Mouse (Mus musculus): ENCODE data around the gene Arhgap23. TPM values are rescaled to one million over a fixed set of nuclear protein-coding genes. Genes with fewer than 3 reads are reported as not detected.

The Arhgap23 gene
- polyA plus RNA-seq, 2 experiments = 7.3 to 17.5 TPM

DNA sequence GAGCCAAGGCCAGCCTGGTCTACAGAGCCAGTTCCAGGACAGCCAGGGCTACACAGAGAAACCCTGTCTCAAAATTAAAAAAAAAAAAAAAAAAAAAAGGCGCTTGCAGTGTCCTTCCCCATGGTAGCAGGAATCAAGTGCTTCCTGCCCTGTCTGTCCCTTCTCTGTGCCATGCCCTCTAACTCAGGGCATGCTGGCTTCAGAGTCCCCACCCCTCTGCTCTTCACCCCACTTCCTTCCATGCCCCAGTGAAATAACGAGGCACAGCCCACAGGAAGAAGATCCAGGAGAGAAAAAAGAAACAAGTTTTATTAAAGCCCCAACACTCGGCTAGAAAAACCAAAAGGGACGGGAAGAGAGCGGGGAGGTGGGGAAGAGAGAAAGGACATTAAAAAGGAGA, 93.7 kb downstream of the Arhgap23 start:
- Histone ChIP-seq H3K9ac (replicated peaks) (no peak overlapping the region), H3K27ac (no peak overlapping the region), H3K9me3 (ENCODE audit: control insufficient read depth, low read length) (no peaks in the 10 kb centered on the region), H3K36me3 (replicated peaks; ENCODE audit: control insufficient read depth, insufficient read depth, low read depth) (no peaks in the 10 kb centered on the region), H3K27me3 (ENCODE audit: control insufficient read depth, insufficient read depth, low read length) (no peaks in the 10 kb centered on the region), H3K4me2 (ENCODE audit: low read depth) (no peak overlapping the region), H3K4me3 (ENCODE audit: insufficient read depth in 1 of 2, low read depth in 2 of 2, low read length in 2 of 2) (no peak overlapping the region), H3K4me1 (replicated peaks; ENCODE audit: control insufficient read depth in 2 of 2, insufficient read depth in 2 of 2, low read length in 1 of 2) (peaks cover 2 to 12% of the 10 kb centered on the region in 2 experiments; a peak in 3 of 4 replicates)
- DNase-seq (ENCODE audit: low read depth in 3 of 3, low spot score in 3 of 3) = no peak
- ATAC-seq (ENCODE audit: insufficient read depth) = no peak
- 31% methylated on average over 5 of the region's 5 CpGs for WGBS (ENCODE audit: insufficient replicate concordance)
- TF ChIP-seq CTCF (IDR thresholded peaks at IDR 0.05; ENCODE audit: low read depth) (no peak), EP300 (IDR thresholded peaks at IDR 0.05; ENCODE audit: low read depth) (no peak)

DNA sequence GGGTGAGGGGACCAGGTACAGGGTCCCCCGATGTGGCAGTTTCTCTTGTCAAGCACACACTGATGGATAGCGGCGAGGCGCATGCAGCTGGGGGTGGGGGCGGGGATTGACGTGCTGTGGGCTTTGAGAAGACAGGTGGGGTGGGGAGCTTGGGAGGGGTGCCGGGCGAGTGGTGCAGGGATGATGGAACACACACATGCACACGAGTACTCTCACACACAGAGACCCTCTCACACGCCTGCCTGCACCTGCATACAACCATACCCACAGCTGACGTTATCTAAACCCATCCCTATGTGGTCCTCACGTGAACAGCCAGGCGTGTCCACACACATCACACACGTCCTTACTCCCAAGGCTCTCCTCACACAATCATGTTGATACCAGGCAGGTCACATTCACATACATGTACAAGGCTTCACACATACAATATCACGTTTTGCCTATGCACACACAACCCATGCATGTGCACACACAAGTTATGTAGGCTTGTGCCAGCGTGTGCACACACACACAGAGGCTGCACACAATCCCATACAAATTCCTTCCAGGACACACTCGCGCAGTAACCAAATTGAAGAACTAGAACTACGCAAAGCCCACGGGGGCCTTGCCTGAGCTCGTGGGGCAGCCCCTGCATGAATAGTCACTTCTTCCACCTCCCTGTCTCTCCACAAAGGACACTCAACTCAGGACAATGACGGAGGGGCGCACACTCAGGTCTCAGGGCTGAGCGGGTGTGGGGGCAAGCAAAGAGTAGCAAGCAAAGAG, 94.6 kb downstream of the Arhgap23 start:
- H3K4me3 ChIP-seq (ENCODE audit: insufficient read depth in 1 of 2, low read depth in 2 of 2, low read length in 2 of 2) = no peak overlapping the region
- WGBS (ENCODE audit: insufficient replicate concordance) = 61% methylated on average over 24 of the region's 24 CpGs
- H3K4me1 ChIP-seq (replicated peaks; ENCODE audit: control insufficient read depth in 2 of 2, insufficient read depth in 2 of 2, low read length in 1 of 2) = peaks cover 2 to 12% of the 10 kb centered on the region in 2 experiments; a peak in 3 of 4 replicates
- DNase-seq (ENCODE audit: low read depth in 3 of 3, low spot score in 3 of 3) (no peak), ATAC-seq (ENCODE audit: insufficient read depth) (no peak)
- no peaks in the 10 kb centered on the region for H3K9me3 ChIP-seq (ENCODE audit: control insufficient read depth, low read length)
- H3K4me2 ChIP-seq (ENCODE audit: low read depth) = no peak overlapping the region
- H3K27ac ChIP-seq = no peak overlapping the region
- H3K9ac ChIP-seq (replicated peaks) = no peak overlapping the region
- H3K27me3 ChIP-seq (ENCODE audit: control insufficient read depth, insufficient read depth, low read length) = no peaks in the 10 kb centered on the region
- H3K36me3 ChIP-seq (replicated peaks; ENCODE audit: control insufficient read depth, insufficient read depth, low read depth) = no peaks in the 10 kb centered on the region
- TF ChIP-seq EP300 (IDR thresholded peaks at IDR 0.05; ENCODE audit: low read depth) (no peak), CTCF (IDR thresholded peaks at IDR 0.05; ENCODE audit: low read depth) (no peak)

DNA sequence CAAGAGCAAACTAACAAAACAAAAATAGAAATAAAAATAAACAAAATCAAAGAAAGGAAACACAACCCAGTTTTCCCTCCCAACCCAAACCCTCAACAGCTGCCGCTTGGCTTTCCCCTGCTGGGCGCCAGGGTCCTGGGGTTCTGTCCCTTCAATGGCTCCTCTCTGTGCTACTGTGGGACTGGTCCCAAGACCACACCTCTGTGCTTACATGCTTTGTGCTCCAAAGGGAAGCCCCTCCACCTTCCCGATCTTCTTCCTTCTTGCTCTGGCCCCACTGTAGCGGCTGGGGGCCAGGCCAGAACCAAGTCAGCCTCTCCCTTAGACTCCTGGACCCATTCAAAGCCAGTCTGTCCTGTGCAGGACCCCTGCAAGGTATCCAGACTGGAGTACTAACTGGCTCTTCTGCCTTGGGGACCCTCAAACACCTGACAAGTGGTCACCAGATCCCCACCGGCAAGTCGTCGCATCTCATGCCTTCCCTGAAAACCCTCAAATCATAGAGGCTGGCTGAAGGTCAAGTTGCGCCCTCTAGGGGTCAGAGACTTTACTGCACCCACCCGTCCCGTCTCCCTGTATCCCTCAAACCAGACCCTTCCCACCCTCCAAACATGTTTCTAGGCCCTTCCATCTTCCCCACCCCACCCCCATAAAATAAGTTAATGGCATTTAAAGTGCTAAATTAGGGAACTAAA, 95.8 kb downstream of the Arhgap23 start:
- H3K4me3 ChIP-seq (ENCODE audit: insufficient read depth in 1 of 2, low read depth in 2 of 2, low read length in 2 of 2) = peak overlapping the region in 1 of 2 experiments; percentile 60; a peak in 1 of 4 replicates
- ATAC-seq (ENCODE audit: insufficient read depth) = peak; percentile 57; the same call in 1 of the 2 replicates
- no peaks in the 10 kb centered on the region for H3K36me3 ChIP-seq (replicated peaks; ENCODE audit: control insufficient read depth, insufficient read depth, low read depth)
- peaks cover 2 to 12% of the 10 kb centered on the region in 2 experiments; a peak in 3 of 4 replicates for H3K4me1 ChIP-seq (replicated peaks; ENCODE audit: control insufficient read depth in 2 of 2, insufficient read depth in 2 of 2, low read length in 1 of 2)
- H3K4me2 ChIP-seq (ENCODE audit: low read depth) = peak overlapping the region; percentile 63
- DNase-seq (ENCODE audit: low read depth in 3 of 3, low spot score in 3 of 3) = peak; percentile 31 to 50 (median 36)
- H3K27me3 ChIP-seq (ENCODE audit: control insufficient read depth, insufficient read depth, low read length) = no peaks in the 10 kb centered on the region
- H3K9me3 ChIP-seq (ENCODE audit: control insufficient read depth, low read length) = no peaks in the 10 kb centered on the region
- no peak overlapping the region for H3K27ac ChIP-seq
- H3K9ac ChIP-seq (replicated peaks) = no peak overlapping the region
- TF ChIP-seq EP300 (IDR thresholded peaks at IDR 0.05; ENCODE audit: low read depth) (no peak), CTCF (IDR thresholded peaks at IDR 0.05; ENCODE audit: low read depth) (peak; percentile 92)
- 30% methylated on average over 10 of the region's 10 CpGs for WGBS (ENCODE audit: insufficient replicate concordance)

DNA sequence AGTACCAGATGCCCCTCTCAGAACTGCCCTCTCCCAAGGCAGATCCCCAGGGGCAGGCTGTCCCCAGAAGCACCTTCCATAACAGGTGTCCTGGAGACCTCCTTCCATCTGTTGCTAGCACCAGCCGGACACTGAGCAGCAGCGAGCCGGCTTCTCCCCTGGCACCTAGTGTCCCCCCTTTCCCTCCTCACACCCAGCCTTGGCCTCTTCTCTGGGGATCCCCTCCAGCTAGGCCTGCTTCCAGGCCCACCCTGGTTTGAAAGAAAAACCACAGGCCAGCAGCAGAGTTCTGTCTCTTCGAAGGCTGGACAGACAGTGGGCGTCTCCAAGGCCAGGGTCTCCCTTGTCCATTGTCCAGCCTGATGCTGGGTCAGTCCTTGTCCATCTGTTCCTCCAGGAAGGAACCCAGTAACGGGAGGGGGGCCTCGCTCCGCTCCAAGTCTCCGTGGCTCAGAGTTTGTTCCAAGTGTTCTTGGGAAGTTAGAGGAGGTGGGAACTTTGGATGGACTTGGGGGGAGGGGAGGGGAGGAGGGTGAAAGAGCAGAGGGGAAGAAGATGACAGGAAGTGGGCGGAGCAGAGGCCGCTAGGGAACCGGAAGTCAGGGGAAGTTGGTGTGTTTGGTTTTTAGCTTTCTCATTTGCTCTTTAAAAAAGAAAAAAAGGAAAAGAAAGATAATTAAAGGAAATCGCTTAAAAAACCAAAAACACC, 96.5 kb downstream of the Arhgap23 start:
- no peak overlapping the region for H3K27ac ChIP-seq
- peak overlapping the region; percentile 47 to 60 for H3K4me3 ChIP-seq (ENCODE audit: insufficient read depth in 1 of 2, low read depth in 2 of 2, low read length in 2 of 2)
- ATAC-seq (ENCODE audit: insufficient read depth) (peak; percentile 21; the same call in 1 of the 2 replicates), DNase-seq (ENCODE audit: low read depth in 3 of 3, low spot score in 3 of 3) (peak; percentile 10 to 29 (median 22))
- H3K27me3 ChIP-seq (ENCODE audit: control insufficient read depth, insufficient read depth, low read length) = no peaks in the 10 kb centered on the region
- H3K9me3 ChIP-seq (ENCODE audit: control insufficient read depth, low read length) = no peaks in the 10 kb centered on the region
- H3K4me2 ChIP-seq (ENCODE audit: low read depth) = peak overlapping the region; percentile 63
- peaks cover 2 to 12% of the 10 kb centered on the region in 2 experiments; a peak in 3 of 4 replicates for H3K4me1 ChIP-seq (replicated peaks; ENCODE audit: control insufficient read depth in 2 of 2, insufficient read depth in 2 of 2, low read length in 1 of 2)
- no peaks in the 10 kb centered on the region for H3K36me3 ChIP-seq (replicated peaks; ENCODE audit: control insufficient read depth, insufficient read depth, low read depth)
- TF ChIP-seq CTCF (IDR thresholded peaks at IDR 0.05; ENCODE audit: low read depth) (no peak), EP300 (IDR thresholded peaks at IDR 0.05; ENCODE audit: low read depth) (no peak)
- WGBS (ENCODE audit: insufficient replicate concordance) = 13% methylated on average over 13 of the region's 13 CpGs
- H3K9ac ChIP-seq (replicated peaks) = peak overlapping the region; percentile 9; the same call in 1 of the 2 replicates
